Mouse (Mus musculus) heart, embryonic 13.5 days (tissue): ENCODE measurements around the gene Lin37. TPM values are rescaled to one million over a fixed set of nuclear protein-coding genes. Genes with fewer than 3 reads are reported as not detected.

ENCODE experiments used
- ATAC-seq: fragments of 200-750 bp; cut with Nextera tagmentation; 2 replicates; pipeline ENCODE4 v1.8.0; 2017; ENCODE audit warnings: moderate TSS enrichment; ENCODE audit not compliant: insufficient number of reproducible peaks, low FRiP score, low TSS enrichment; ENCODE audit errors: extremely low read depth
- H3K27ac ChIP-seq: fragments of 300-500 bp; sonication (generic); replicated peaks from 2 replicates; pipeline ENCODE4 v1.5.1; 2015; ENCODE audit warnings: moderate library complexity, mild to moderate bottlenecking, inconsistent platforms
- H3K27me3 ChIP-seq: fragments of 300-500 bp; sonication (generic); replicated peaks from 2 replicates; pipeline ENCODE4 v1.6.1; 2015; ENCODE audit warnings: mild to moderate bottlenecking, inconsistent platforms
- H3K36me3 ChIP-seq: fragments of 300-500 bp; sonication (generic); 2 replicates; pipeline ENCODE4 v1.6.1; 2015; ENCODE audit warnings: mild to moderate bottlenecking, inconsistent platforms
- H3K4me1 ChIP-seq: fragments of 300-500 bp; sonication (generic); 2 replicates; pipeline ENCODE4 v1.6.1; 2015; ENCODE audit warnings: inconsistent platforms
- H3K4me2 ChIP-seq: fragments of 300-500 bp; sonication (generic); 2 replicates; pipeline ENCODE4 v1.6.1; 2015; ENCODE audit warnings: inconsistent platforms, mild to moderate bottlenecking, moderate library complexity
- H3K4me3 ChIP-seq: fragments of 300-500 bp; sonication (generic); 2 replicates; pipeline ENCODE4 v1.5.1; 2015; ENCODE audit warnings: moderate library complexity, mild to moderate bottlenecking, inconsistent platforms
- H3K9ac ChIP-seq: fragments of 300-500 bp; sonication (generic); 2 replicates; pipeline ENCODE4 v1.6.1; 2015; ENCODE audit warnings: inconsistent platforms, mild to moderate bottlenecking, moderate library complexity
- H3K9me3 ChIP-seq: fragments of 300-500 bp; sonication (generic); 2 replicates; pipeline ENCODE4 v1.6.1; 2016; ENCODE audit warnings: inconsistent platforms
- WGBS: fragments of 180-500 bp; shearing (Covaris S2); methylation state at CpG from one replicate; pipeline ENCODE4 v1.1.7; 2015; ENCODE audit warnings: mixed read lengths; 5-methylcytosine and 5-hydroxymethylcytosine counted together
- polyA plus RNA-seq: library from polyadenylated mRNA; unstranded; fragments of >200 nt; fragmentation: Nextera tagmentation; extraction: Ambion mirVana; gene quantifications from 2 replicates; pipeline ENCODE4 v1.2.1, GENCODE M21; 2015

Gene Lin37
- polyA plus RNA-seq, 1 experiment from 2014 or later, result 31.0 TPM

- Histone ChIP-seq H3K9me3 (no peaks in the 10 kb centered on the region), H3K9ac (no peak overlapping the region), H3K4me3 (no peak overlapping the region), H3K27me3 (peaks cover 30% of the 10 kb centered on the region), H3K4me2 (no peak overlapping the region), H3K27ac (no peak overlapping the region), H3K36me3 (no peaks in the 10 kb centered on the region), H3K4me1 (peaks cover 9% of the 10 kb centered on the region)
- ATAC-seq, result no peak
- 53% methylated on average over 4 of the region's 4 CpGs for WGBS
Measured at GRCm38 (mm10) chr7:30594510-30595024, 34.9 kb upstream of the Lin37 start.

- H3K27me3 ChIP-seq, result peaks cover 28% of the 10 kb centered on the region
- no peak for ATAC-seq
- 67% methylated on average over 10 of the region's 10 CpGs for WGBS
- H3K36me3 ChIP-seq, result no peaks in the 10 kb centered on the region
- no peak overlapping the region for H3K4me2 ChIP-seq
- H3K4me3 ChIP-seq, result no peak overlapping the region
- no peak overlapping the region for H3K27ac ChIP-seq
- H3K9ac ChIP-seq, result no peak overlapping the region
- no peaks in the 10 kb centered on the region for H3K9me3 ChIP-seq
- peaks cover 8% of the 10 kb centered on the region for H3K4me1 ChIP-seq
Measured at GRCm38 (mm10) chr7:30593579-30594509, 34.2 kb upstream of the Lin37 start.

- WGBS, result 34% methylated on average over 5 of the region's 5 CpGs
- peaks cover 8% of the 10 kb centered on the region for H3K4me1 ChIP-seq
- no peak overlapping the region for H3K9ac ChIP-seq
- ATAC-seq, result no peak
- no peaks in the 10 kb centered on the region for H3K9me3 ChIP-seq
- H3K27me3 ChIP-seq, result peaks cover 26% of the 10 kb centered on the region
- H3K4me3 ChIP-seq, result no peak overlapping the region
- H3K4me2 ChIP-seq, result no peak overlapping the region
- no peak overlapping the region for H3K27ac ChIP-seq
- no peaks in the 10 kb centered on the region for H3K36me3 ChIP-seq
Measured at GRCm38 (mm10) chr7:30592772-30593423, 33.3 kb upstream of the Lin37 start.

GRCm38 (mm10) chr7:30591605-30591951 lies 31.9 kb upstream of the Lin37 start:
- Histone ChIP-seq H3K9me3 (no peaks in the 10 kb centered on the region), H3K4me1 (peaks cover 20% of the 10 kb centered on the region), H3K27me3 (peaks cover 17% of the 10 kb centered on the region), H3K36me3 (peaks cover 4% of the 10 kb centered on the region), H3K4me2 (no peak overlapping the region), H3K9ac (0 out of 2 replicates have a peak overlapping the region, but pooled peaks have one; percentile 7), H3K4me3 (no peak overlapping the region), H3K27ac (no peak overlapping the region)
- WGBS, result 50% methylated on average over 4 of the region's 4 CpGs
- ATAC-seq, result no peak

GRCm38 (mm10) chr7:30590927-30591604 lies 31.4 kb upstream of the Lin37 start:
- peaks cover 9% of the 10 kb centered on the region for H3K36me3 ChIP-seq
- 77% methylated on average over 9 of the region's 9 CpGs for WGBS
- no peak overlapping the region for H3K4me2 ChIP-seq
- ATAC-seq, result no peak
- H3K4me3 ChIP-seq, result no peak overlapping the region
- peaks cover 23% of the 10 kb centered on the region for H3K4me1 ChIP-seq
- H3K9ac ChIP-seq, result peak overlapping the region; percentile 50; the same call in 1 of the 2 replicates
- no peaks in the 10 kb centered on the region for H3K9me3 ChIP-seq
- H3K27ac ChIP-seq, result no peak overlapping the region
- H3K27me3 ChIP-seq, result peaks cover 15% of the 10 kb centered on the region

GRCm38 (mm10) chr7:30589435-30590301 lies 30.0 kb upstream of the Lin37 start:
- Histone ChIP-seq H3K27ac (peak overlapping the region; percentile 90), H3K4me1 (peaks cover 23% of the 10 kb centered on the region), H3K27me3 (peaks cover 4% of the 10 kb centered on the region), H3K9ac (peak overlapping the region; percentile 96), H3K4me3 (peak overlapping the region; percentile 80), H3K9me3 (no peaks in the 10 kb centered on the region), H3K36me3 (peaks cover 23% of the 10 kb centered on the region), H3K4me2 (peak overlapping the region; percentile 98)
- peak; percentile 29; the same call in 1 of the 2 replicates for ATAC-seq
- WGBS, result 26% methylated on average over 40 of the region's 40 CpGs

- under 1% methylated on average over 63 of the region's 68 CpGs for WGBS
Measured at GRCm38 (mm10) chr7:30588676-30589434, 29.2 kb upstream of the Lin37 start, which contains the start of gene Kmt2b. TSS of gene Kmt2b (minus strand) at chr7:30588726.

GRCm38 (mm10) chr7:30587842-30588667 lies 28.4 kb upstream of the Lin37 start:
- H3K4me1 ChIP-seq, result peaks cover 23% of the 10 kb centered on the region
- under 1% methylated on average over 67 of the region's 67 CpGs for WGBS
- peak; percentile 2; the same call in 1 of the 2 replicates for ATAC-seq

More at GRCm38 (mm10) chr7:30588676-30589434, 29.2 kb upstream of the Lin37 start, which contains the start of gene Kmt2b:
- Histone ChIP-seq H3K4me2 (peak within 1 kb of the TSS; percentile 98), H3K36me3 (peaks cover 31% of the 10 kb centered on the region), H3K4me1 (peaks cover 23% of the 10 kb centered on the region), H3K27ac (peak within 1 kb of the TSS; percentile 90), H3K27me3 (no peaks in the 10 kb centered on the region; the same call in 1 of the 2 replicates), H3K9ac (peak within 1 kb of the TSS; percentile 96), H3K9me3 (no peaks in the 10 kb centered on the region), H3K4me3 (peak within 1 kb of the TSS; percentile 80)
- ATAC-seq, result peak; percentile 92

GRCm38 (mm10) chr7:30586455-30587020 lies 26.9 kb upstream of the Lin37 start:
- WGBS, result 89% methylated on average over 28 of the region's 28 CpGs
- Histone ChIP-seq H3K9ac (peak overlapping the region; percentile 96), H3K4me1 (peaks cover 23% of the 10 kb centered on the region), H3K36me3 (peaks cover 54% of the 10 kb centered on the region), H3K4me2 (peak overlapping the region; percentile 98), H3K9me3 (no peaks in the 10 kb centered on the region), H3K4me3 (peak overlapping the region; percentile 80), H3K27me3 (no peaks in the 10 kb centered on the region), H3K27ac (no peak overlapping the region)
- ATAC-seq, result no peak

More at GRCm38 (mm10) chr7:30587842-30588667, 28.4 kb upstream of the Lin37 start:
- Histone ChIP-seq H3K9ac (peak overlapping the region; percentile 96), H3K36me3 (peaks cover 39% of the 10 kb centered on the region), H3K4me2 (peak overlapping the region; percentile 98), H3K27ac (peak overlapping the region; percentile 90), H3K27me3 (no peaks in the 10 kb centered on the region), H3K4me3 (peak overlapping the region; percentile 80), H3K9me3 (no peaks in the 10 kb centered on the region)
